Mouse (Mus musculus): ENCODE results near the gene Large1. TPM values are rescaled to one million over a fixed set of nuclear protein-coding genes. Genes with fewer than 3 reads are reported as not detected.
"Not testable (repeated sequence)": the region's sequence is repeated elsewhere in the genome, so short reads cannot be mapped to it uniquely, and the experiment has no call there.

Large1 gene
- polyA plus RNA-seq (2014; fragmentation: Nextera tagmentation; extraction: Ambion mirVana): 13.4 and 15.0 TPM in 2 replicates

GRCm38 (mm10) chr8:73353108-73353793, at the start of gene Large1:
Gene Large1, minus strand, starts transcription at chr8:73353540.
- no peaks in the 10 kb centered on the region for H3K9me3 ChIP-seq (ENCODE audit: control insufficient read depth, low read depth, low read length)
- peak within 1 kb of the TSS; percentile 78 for H3K4me2 ChIP-seq (replicated peaks; ENCODE audit: low read depth, low read length)
- no peaks in the 10 kb centered on the region for H3K36me3 ChIP-seq (ENCODE audit: control insufficient read depth, insufficient read depth, low read length)
- WGBS: 1% methylated on average over 76 of the region's 84 CpGs
- H3K27me3 ChIP-seq (ENCODE audit: control insufficient read depth, insufficient read depth, low read length): no peaks in the 10 kb centered on the region
- peak within 1 kb of the TSS; percentile 74 for H3K4me3 ChIP-seq (ENCODE audit: low read depth, low read length)
- peak within 1 kb of the TSS; percentile 79 for H3K9ac ChIP-seq (replicated peaks; ENCODE audit: low read depth, low read length)
- H3K27ac ChIP-seq (ENCODE audit: low read length): peak within 1 kb of the TSS; percentile 92
- peaks cover 11% of the 10 kb centered on the region for H3K4me1 ChIP-seq (ENCODE audit: control insufficient read depth, insufficient read depth, low read length)
- peak; percentile 99 for ATAC-seq (ENCODE audit: insufficient number of reproducible peaks, insufficient read depth, low FRiP score, low read depth)

GRCm38 (mm10) chr8:73400343-73400742, 47.0 kb upstream of the Large1 start:
- WGBS: 6% methylated on average over 1 of the region's 1 CpGs
- no peak overlapping the region for H3K9ac ChIP-seq (replicated peaks; ENCODE audit: low read depth, low read length)
- no peaks in the 10 kb centered on the region for H3K36me3 ChIP-seq (ENCODE audit: control insufficient read depth, insufficient read depth, low read length)
- no peak overlapping the region for H3K4me3 ChIP-seq (ENCODE audit: low read depth, low read length)
- H3K9me3 ChIP-seq (ENCODE audit: control insufficient read depth, low read depth, low read length): no peaks in the 10 kb centered on the region
- H3K4me2 ChIP-seq (replicated peaks; ENCODE audit: low read depth, low read length): no peak overlapping the region
- no peak overlapping the region for H3K27ac ChIP-seq (ENCODE audit: low read length)
- H3K27me3 ChIP-seq (ENCODE audit: control insufficient read depth, insufficient read depth, low read length): no peaks in the 10 kb centered on the region
- ATAC-seq (ENCODE audit: insufficient number of reproducible peaks, insufficient read depth, low FRiP score, low read depth): no peak
- no peaks in the 10 kb centered on the region for H3K4me1 ChIP-seq (ENCODE audit: control insufficient read depth, insufficient read depth, low read length)

DNA sequence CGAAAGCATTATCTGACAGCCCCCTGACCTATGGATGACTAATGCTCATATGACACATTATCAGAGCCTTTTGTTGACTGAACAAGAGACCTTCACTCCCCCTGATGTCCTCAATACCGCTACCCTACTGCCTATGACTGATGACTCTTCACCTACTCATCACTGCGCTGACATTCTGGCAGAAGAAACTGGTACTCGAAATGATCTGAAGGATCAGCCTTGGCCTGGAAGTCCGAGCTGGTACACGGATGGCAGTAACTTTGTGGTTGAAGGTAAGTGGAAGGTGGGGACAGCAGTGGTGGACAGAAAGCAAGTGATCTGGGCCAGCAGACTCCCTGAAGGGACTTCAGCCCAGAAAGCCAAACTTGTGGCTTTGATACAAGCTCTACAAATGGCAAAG, 19.7 kb upstream of the Large1 start:
- ATAC-seq (ENCODE audit: insufficient number of reproducible peaks, insufficient read depth, low FRiP score, low read depth): not testable (repeated sequence)
- 90% methylated on average over 6 of the region's 6 CpGs for whole genome bisulfite sequencing

GRCm38 (mm10) chr8:73355979-73356378, 2.6 kb upstream of the Large1 start:
- no peak overlapping the region for H3K4me2 ChIP-seq (replicated peaks; ENCODE audit: low read depth, low read length)
- H3K27ac ChIP-seq (ENCODE audit: low read length): no peak overlapping the region
- H3K27me3 ChIP-seq (ENCODE audit: control insufficient read depth, insufficient read depth, low read length): no peaks in the 10 kb centered on the region
- no peaks in the 10 kb centered on the region for H3K36me3 ChIP-seq (ENCODE audit: control insufficient read depth, insufficient read depth, low read length)
- H3K9ac ChIP-seq (replicated peaks; ENCODE audit: low read depth, low read length): no peak overlapping the region
- no peak overlapping the region for H3K4me3 ChIP-seq (ENCODE audit: low read depth, low read length)
- no peaks in the 10 kb centered on the region for H3K9me3 ChIP-seq (ENCODE audit: control insufficient read depth, low read depth, low read length)
- ATAC-seq (ENCODE audit: insufficient number of reproducible peaks, insufficient read depth, low FRiP score, low read depth): no peak
- WGBS: 23% methylated on average over 2 of the region's 2 CpGs
- peaks cover 8% of the 10 kb centered on the region for H3K4me1 ChIP-seq (ENCODE audit: control insufficient read depth, insufficient read depth, low read length)

More for the DNA sequence above, 19.7 kb upstream of the Large1 start:
- H3K4me1 ChIP-seq (ENCODE audit: control insufficient read depth, insufficient read depth, low read length); H3K27ac ChIP-seq (ENCODE audit: low read length); H3K9ac ChIP-seq (replicated peaks; ENCODE audit: low read depth, low read length); H3K9me3 ChIP-seq (ENCODE audit: control insufficient read depth, low read depth, low read length); H3K36me3 ChIP-seq (ENCODE audit: control insufficient read depth, insufficient read depth, low read length); H3K4me3 ChIP-seq (ENCODE audit: low read depth, low read length); H3K4me2 ChIP-seq (replicated peaks; ENCODE audit: low read depth, low read length); H3K27me3 ChIP-seq (ENCODE audit: control insufficient read depth, insufficient read depth, low read length): not testable (repeated sequence)

DNA sequence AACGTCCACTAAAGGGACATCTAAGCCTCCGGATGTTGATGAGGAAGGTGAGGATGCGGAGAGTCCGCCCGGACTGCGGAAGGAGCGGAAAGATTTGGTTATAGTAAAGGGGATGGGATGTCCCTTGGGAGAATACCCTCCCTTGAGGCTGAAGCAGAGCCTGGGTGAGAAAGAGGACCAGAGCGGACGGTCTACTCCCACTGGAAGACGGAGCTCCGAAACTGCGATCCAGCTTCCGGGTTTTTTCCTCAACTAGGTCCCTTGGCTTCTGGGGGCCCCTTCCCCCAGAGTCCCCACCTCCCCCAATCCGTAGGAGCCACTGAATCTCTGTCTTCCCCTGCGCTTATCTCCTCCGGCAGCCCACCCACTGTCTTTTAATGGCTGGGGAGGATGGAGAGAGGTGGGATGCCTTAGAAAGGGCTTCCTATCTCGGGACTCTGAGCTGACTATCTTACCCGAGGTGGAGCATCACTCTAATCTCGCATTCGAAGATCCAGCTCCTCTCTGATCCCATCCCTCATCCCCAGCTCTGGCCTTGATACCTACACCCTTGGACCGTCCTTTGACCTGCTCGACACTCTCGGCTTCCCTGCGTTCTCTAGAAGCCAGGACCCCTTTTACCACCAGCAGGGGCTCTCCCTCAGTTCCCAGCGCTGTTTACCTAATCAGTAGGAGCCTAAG, 1.0 kb upstream of the Large1 start:
- peaks cover 11% of the 10 kb centered on the region for H3K4me1 ChIP-seq (ENCODE audit: control insufficient read depth, insufficient read depth, low read length)
- H3K9ac ChIP-seq (replicated peaks; ENCODE audit: low read depth, low read length): peak overlapping the region; percentile 25; the same call in 1 of the 2 replicates
- ATAC-seq (ENCODE audit: insufficient number of reproducible peaks, insufficient read depth, low FRiP score, low read depth): peak; percentile 8; the same call in 1 of the 2 replicates
- peak overlapping the region; percentile 76 for H3K4me2 ChIP-seq (replicated peaks; ENCODE audit: low read depth, low read length)
- WGBS: under 1% methylated on average over 25 of the region's 25 CpGs
- H3K27ac ChIP-seq (ENCODE audit: low read length): peak overlapping the region; percentile 45
- H3K27me3 ChIP-seq (ENCODE audit: control insufficient read depth, insufficient read depth, low read length): no peaks in the 10 kb centered on the region
- H3K9me3 ChIP-seq (ENCODE audit: control insufficient read depth, low read depth, low read length): no peaks in the 10 kb centered on the region
- H3K4me3 ChIP-seq (ENCODE audit: low read depth, low read length): peak overlapping the region; percentile 74
- H3K36me3 ChIP-seq (ENCODE audit: control insufficient read depth, insufficient read depth, low read length): no peaks in the 10 kb centered on the region

DNA sequence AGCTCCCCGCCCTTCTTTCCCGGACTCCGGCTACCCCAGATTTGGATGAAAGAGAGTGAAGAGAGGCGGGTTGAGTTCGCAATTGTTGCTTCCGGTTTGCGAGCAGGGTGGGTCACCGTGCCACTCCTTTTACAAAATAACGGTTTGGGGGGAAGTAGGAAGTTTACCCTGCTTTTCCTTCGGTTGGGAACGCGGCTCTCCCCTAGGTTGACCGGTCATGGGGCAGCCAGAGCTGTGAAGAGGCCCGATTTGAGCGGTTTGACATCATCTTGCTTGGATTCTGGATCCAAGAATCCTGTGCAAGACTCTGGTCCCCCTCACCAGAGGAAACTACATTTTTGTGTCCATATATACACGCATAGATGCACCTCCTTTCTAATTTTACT, 447 bp upstream of the Large1 start:
- H3K9ac ChIP-seq (replicated peaks; ENCODE audit: low read depth, low read length): peak overlapping the region; percentile 25; the same call in 1 of the 2 replicates
- peak overlapping the region; percentile 74 for H3K4me3 ChIP-seq (ENCODE audit: low read depth, low read length)
- ATAC-seq (ENCODE audit: insufficient number of reproducible peaks, insufficient read depth, low FRiP score, low read depth): peak; percentile 29; the same call in 1 of the 2 replicates
- no peaks in the 10 kb centered on the region for H3K36me3 ChIP-seq (ENCODE audit: control insufficient read depth, insufficient read depth, low read length)
- H3K4me1 ChIP-seq (ENCODE audit: control insufficient read depth, insufficient read depth, low read length): peaks cover 11% of the 10 kb centered on the region
- no peaks in the 10 kb centered on the region for H3K9me3 ChIP-seq (ENCODE audit: control insufficient read depth, low read depth, low read length)
- no peaks in the 10 kb centered on the region for H3K27me3 ChIP-seq (ENCODE audit: control insufficient read depth, insufficient read depth, low read length)
- H3K27ac ChIP-seq (ENCODE audit: low read length): peak overlapping the region; percentile 45
- peak overlapping the region; percentile 76 for H3K4me2 ChIP-seq (replicated peaks; ENCODE audit: low read depth, low read length)
- WGBS: under 1% methylated on average over 16 of the region's 16 CpGs

DNA sequence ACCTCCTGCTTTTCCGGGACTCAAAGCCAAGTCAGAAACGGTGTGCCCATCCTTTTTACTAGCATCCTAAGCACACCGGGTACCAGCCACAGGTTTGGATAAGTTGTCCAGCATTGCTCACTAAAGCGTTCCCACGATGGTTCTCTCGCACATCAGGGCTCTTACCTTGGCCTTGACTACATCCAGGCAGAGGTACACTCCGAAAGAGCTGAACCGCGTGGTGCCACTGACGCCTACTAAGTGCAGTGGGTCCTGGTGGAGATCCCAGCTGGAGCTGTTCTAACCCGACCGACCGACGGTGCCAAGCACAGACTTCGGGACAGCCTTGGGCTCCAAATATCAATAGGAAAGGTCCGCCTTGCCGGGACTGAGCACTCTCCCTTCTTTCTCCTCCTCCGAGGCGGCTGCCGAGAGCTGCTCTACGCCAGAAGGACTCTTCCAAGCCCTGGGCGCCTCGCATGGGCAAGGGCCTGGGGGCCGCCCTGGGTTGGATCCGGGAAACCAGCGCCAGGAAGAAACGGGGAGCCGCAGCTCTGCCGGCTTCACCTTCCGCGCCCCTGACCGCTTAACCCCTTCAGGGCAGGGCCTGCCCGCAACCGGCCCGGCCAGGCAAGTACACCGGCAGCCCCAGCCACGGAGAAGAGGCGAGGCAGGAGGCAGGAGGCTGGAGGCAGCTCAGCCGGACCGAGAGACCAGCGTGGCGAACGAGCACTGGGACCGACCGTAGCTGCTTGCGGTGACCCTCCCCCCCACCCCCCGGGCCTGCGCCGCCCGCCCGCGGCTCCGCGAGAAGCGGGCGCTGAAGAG, 836 bp downstream of the Large1 start:
- peak overlapping the region; percentile 74 for H3K4me3 ChIP-seq (ENCODE audit: low read depth, low read length)
- H3K36me3 ChIP-seq (ENCODE audit: control insufficient read depth, insufficient read depth, low read length): no peaks in the 10 kb centered on the region
- ATAC-seq (ENCODE audit: insufficient number of reproducible peaks, insufficient read depth, low FRiP score, low read depth): peak; percentile 14; the same call in 1 of the 2 replicates
- H3K27me3 ChIP-seq (ENCODE audit: control insufficient read depth, insufficient read depth, low read length): no peaks in the 10 kb centered on the region
- WGBS: under 1% methylated on average over 56 of the region's 56 CpGs
- H3K9me3 ChIP-seq (ENCODE audit: control insufficient read depth, low read depth, low read length): no peaks in the 10 kb centered on the region
- H3K4me1 ChIP-seq (ENCODE audit: control insufficient read depth, insufficient read depth, low read length): peaks cover 11% of the 10 kb centered on the region
- peak overlapping the region; percentile 78 for H3K4me2 ChIP-seq (replicated peaks; ENCODE audit: low read depth, low read length)
- H3K9ac ChIP-seq (replicated peaks; ENCODE audit: low read depth, low read length): peak overlapping the region; percentile 79
- H3K27ac ChIP-seq (ENCODE audit: low read length): peak overlapping the region; percentile 92

- Histone ChIP-seq H3K36me3 (ENCODE audit: control insufficient read depth, insufficient read depth, low read length) (no peaks in the 10 kb centered on the region), H3K27me3 (ENCODE audit: control insufficient read depth, insufficient read depth, low read length) (no peaks in the 10 kb centered on the region), H3K9me3 (ENCODE audit: control insufficient read depth, low read depth, low read length) (no peaks in the 10 kb centered on the region), H3K9ac (replicated peaks; ENCODE audit: low read depth, low read length) (no peak overlapping the region), H3K4me3 (ENCODE audit: low read depth, low read length) (no peak overlapping the region), H3K4me1 (ENCODE audit: control insufficient read depth, insufficient read depth, low read length) (peaks cover 11% of the 10 kb centered on the region), H3K4me2 (replicated peaks; ENCODE audit: low read depth, low read length) (peak overlapping the region; percentile 78; the same call in 1 of the 2 replicates), H3K27ac (ENCODE audit: low read length) (no peak overlapping the region)
- no peak for ATAC-seq (ENCODE audit: insufficient number of reproducible peaks, insufficient read depth, low FRiP score, low read depth)
- whole genome bisulfite sequencing: 24% methylated on average over 2 of the region's 2 CpGs
Measured at GRCm38 (mm10) chr8:73350366-73350765, 3.0 kb downstream of the Large1 start.
